Mouse (Mus musculus): ENCODE data around the gene Pkm. TPM values are rescaled to one million over a fixed set of nuclear protein-coding genes. Genes with fewer than 3 reads are reported as not detected.

Pkm gene
- total and polyA plus RNA-seq, 3 experiments, result 71.6 to 2,746 (median 710) TPM

DNA sequence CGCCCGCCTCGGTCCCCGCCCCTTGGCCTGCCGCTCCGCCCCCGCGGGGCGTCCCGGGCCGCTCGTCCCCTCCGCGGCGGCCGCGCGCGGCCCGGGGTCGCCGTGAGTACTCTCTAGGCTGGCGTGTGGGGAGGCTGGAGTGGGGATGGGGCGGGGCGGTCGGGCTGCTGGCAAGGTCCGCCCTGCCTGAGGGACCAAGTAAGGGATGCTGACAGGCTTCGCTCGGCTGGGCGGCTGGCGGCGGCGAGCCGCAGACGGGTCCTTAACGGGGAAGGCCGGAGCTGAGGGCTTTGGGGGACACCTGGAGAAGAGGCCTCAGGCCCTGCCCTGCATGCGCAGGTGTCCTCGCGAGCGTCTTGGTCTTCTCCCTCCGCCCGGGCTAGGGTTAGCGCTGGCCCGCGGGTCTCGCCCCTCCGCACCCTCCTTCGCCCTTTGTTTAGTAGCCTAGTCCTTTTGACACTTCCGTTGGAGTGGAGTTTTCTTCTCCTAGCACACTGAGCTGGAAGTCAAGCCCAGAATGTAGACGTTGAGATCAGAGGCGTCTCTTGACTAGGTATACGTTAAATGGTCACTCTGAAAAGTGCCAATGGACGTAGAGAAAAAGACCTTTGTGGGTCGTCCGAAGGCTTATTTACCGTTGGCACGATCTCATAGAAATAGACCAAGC lies 38.7 kb upstream of the Pkm start:
- peak overlapping the region; percentile 85 for H3K9ac ChIP-seq (ENCODE audit: control insufficient read depth, low read depth, low read length, poor library complexity, severe bottlenecking)
- peaks cover 0 to 10% of the 10 kb centered on the region in 2 experiments; a peak in 2 of 4 replicates for H3K36me3 ChIP-seq (ENCODE audit: control insufficient read depth in 1 of 2, insufficient read depth in 2 of 2, low read length in 2 of 2)
- peaks cover 6% of the 10 kb centered on the region; the same call in 1 of the 2 replicates for H3K79me2 ChIP-seq (ENCODE audit: control insufficient read depth, insufficient read depth, low read length, poor library complexity)
- TF ChIP-seq POLR2A (IDR thresholded peaks at IDR 0.05; ENCODE audit: control insufficient read depth in 1 of 2, insufficient read depth in 1 of 2, low read depth in 1 of 2, low read length in 2 of 2, poor library complexity in 1 of 2) (peak in 1 of 2 experiments; percentile 81; a peak in 3 of 4 replicates), CHD2 (IDR thresholded peaks at IDR 0.05; ENCODE audit: low read length) (no peak), MAZ (IDR thresholded peaks at IDR 0.05; ENCODE audit: low read depth, low read length) (no peak), TBP (IDR thresholded peaks at IDR 0.05; ENCODE audit: low read depth, low read length) (peak; percentile 26; the same call in 1 of the 2 replicates), SIN3A (IDR thresholded peaks at IDR 0.05; ENCODE audit: low read length) (0 out of 2 replicates have a peak, but pooled peaks have one; percentile 26), ZMIZ1 (IDR thresholded peaks at IDR 0.05; ENCODE audit: low read depth, low read length) (peak; percentile 2; the same call in 1 of the 2 replicates)
- H3K4me3 ChIP-seq (ENCODE audit: control insufficient read depth in 1 of 2, insufficient read depth in 1 of 2, low read depth in 2 of 2, low read length in 2 of 2), result peak overlapping the region; percentile 92 to 98
- peak overlapping the region; percentile 35 for H3K27ac ChIP-seq (ENCODE audit: control insufficient read depth, low read depth, low read length)
- H3K27me3 ChIP-seq (ENCODE audit: control insufficient read depth in 1 of 2, insufficient read depth in 2 of 2, low read length in 2 of 2), result no peaks in the 10 kb centered on the region
- DNase-seq (ENCODE audit: low read depth, low spot score), result peak; percentile 70
- no peaks in the 10 kb centered on the region for H3K9me3 ChIP-seq (replicated peaks; ENCODE audit: insufficient read depth, low read length)
- H3K4me1 ChIP-seq (ENCODE audit: control insufficient read depth in 1 of 2, insufficient read depth in 2 of 2, low read length in 2 of 2), result peaks cover 0 to 10% of the 10 kb centered on the region in 2 experiments; a peak in 2 of 4 replicates

DNA sequence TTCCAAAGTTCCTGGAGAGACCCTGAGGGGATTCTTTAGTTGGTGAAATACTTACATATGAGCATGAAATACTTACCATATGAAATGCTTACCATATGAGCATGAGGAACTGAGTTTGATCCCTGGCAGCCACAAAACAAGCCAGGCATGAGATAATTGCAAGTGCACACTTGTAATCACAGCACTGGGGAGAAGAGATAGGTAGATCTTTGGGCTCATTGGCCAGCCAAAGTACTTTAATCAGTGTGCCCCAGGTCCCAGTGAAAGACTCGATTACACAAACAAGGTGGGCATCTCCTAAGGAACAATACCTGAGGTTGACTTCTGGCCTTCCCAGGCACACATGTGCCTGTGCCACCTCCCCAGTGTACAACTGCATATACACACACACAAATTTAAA lies 17.8 kb upstream of the Pkm start:
- peaks cover 11 to 13% of the 10 kb centered on the region in 2 experiments for H3K4me1 ChIP-seq (ENCODE audit: control insufficient read depth in 1 of 2, insufficient read depth in 2 of 2, low read length in 2 of 2)
- H3K79me2 ChIP-seq (ENCODE audit: control insufficient read depth, insufficient read depth, low read length, poor library complexity), result no peaks in the 10 kb centered on the region
- H3K27me3 ChIP-seq (ENCODE audit: control insufficient read depth in 1 of 2, insufficient read depth in 2 of 2, low read length in 2 of 2), result no peaks in the 10 kb centered on the region
- peak; percentile 82 for DNase-seq (ENCODE audit: low read depth, low spot score)
- no peak overlapping the region for H3K4me3 ChIP-seq (ENCODE audit: control insufficient read depth in 1 of 2, insufficient read depth in 1 of 2, low read depth in 2 of 2, low read length in 2 of 2)
- no peak overlapping the region for H3K9ac ChIP-seq (ENCODE audit: control insufficient read depth, low read depth, low read length, poor library complexity, severe bottlenecking)
- no peaks in the 10 kb centered on the region for H3K9me3 ChIP-seq (replicated peaks; ENCODE audit: insufficient read depth, low read length)
- peaks cover 13 to 25% of the 10 kb centered on the region in 2 experiments for H3K36me3 ChIP-seq (ENCODE audit: control insufficient read depth in 1 of 2, insufficient read depth in 2 of 2, low read length in 2 of 2)
- H3K27ac ChIP-seq (ENCODE audit: control insufficient read depth, low read depth, low read length), result peak overlapping the region; percentile 49
- no peak for TF ChIP-seq POLR2AphosphoS5 (IDR thresholded peaks at IDR 0.05; ENCODE audit: borderline replicate concordance, low read depth, low read length)
- TF ChIP-seq SIN3A (IDR thresholded peaks at IDR 0.05; ENCODE audit: low read length), result peak; percentile 61
- TF ChIP-seq MYB (IDR thresholded peaks at IDR 0.05; ENCODE audit: low read depth, low read length), result no peak
- no peak for TF ChIP-seq MEF2A (IDR thresholded peaks at IDR 0.05; ENCODE audit: extremely low read depth, insufficient replicate concordance, low read depth, low read length, poor library complexity, severe bottlenecking)
- TF ChIP-seq ZKSCAN1 (IDR thresholded peaks at IDR 0.05; ENCODE audit: low read depth, low read length), result no peak
- no peak for TF ChIP-seq CTCF (IDR thresholded peaks at IDR 0.05 in 2 of 3, conservative IDR thresholded peaks at IDR 0.05 in 1 of 3; ENCODE audit: control insufficient read depth in 1 of 3, insufficient read depth in 1 of 3, low read depth in 2 of 3, low read length in 3 of 3, poor library complexity in 1 of 3, severe bottlenecking in 1 of 3)
- TF ChIP-seq RAD21 (IDR thresholded peaks at IDR 0.05; ENCODE audit: low read depth, low read length), result no peak
- TF ChIP-seq TBP (IDR thresholded peaks at IDR 0.05; ENCODE audit: low read depth, low read length), result no peak
- peak; percentile 97 for TF ChIP-seq RCOR1 (IDR thresholded peaks at IDR 0.05; ENCODE audit: low read depth, low read length)
- TF ChIP-seq USF1 (IDR thresholded peaks at IDR 0.05; ENCODE audit: low read depth, low read length), result no peak
- TF ChIP-seq POLR2AphosphoS2 (IDR thresholded peaks at IDR 0.05; ENCODE audit: low read length), result no peak
- no peak for TF ChIP-seq NRF1 (IDR thresholded peaks at IDR 0.05; ENCODE audit: insufficient read depth, low read depth, low read length, poor library complexity, severe bottlenecking)
- TF ChIP-seq MAFK (IDR thresholded peaks at IDR 0.05; ENCODE audit: borderline replicate concordance, low read depth, low read length), result peak; percentile 36; the same call in 1 of the 2 replicates
- TF ChIP-seq SMC3 (IDR thresholded peaks at IDR 0.05; ENCODE audit: low read depth, low read length), result no peak
- no peak for TF ChIP-seq MAZ (IDR thresholded peaks at IDR 0.05; ENCODE audit: low read depth, low read length)
- TF ChIP-seq ELF1 (IDR thresholded peaks at IDR 0.05; ENCODE audit: low read depth, low read length), result no peak
- TF ChIP-seq KAT2A (conservative IDR thresholded peaks at IDR 0.05; ENCODE audit: low read depth, low read length), result no peak
- TF ChIP-seq USF2 (IDR thresholded peaks at IDR 0.05; ENCODE audit: borderline replicate concordance in 1 of 2, insufficient read depth in 1 of 2, low read depth in 1 of 2, low read length in 2 of 2), result no peak
- no peak for TF ChIP-seq MXI1 (IDR thresholded peaks at IDR 0.05; ENCODE audit: low read depth, low read length)
- TF ChIP-seq NELFE (IDR thresholded peaks at IDR 0.05; ENCODE audit: low read depth, low read length), result no peak
- TF ChIP-seq ZC3H11A (IDR thresholded peaks at IDR 0.05; ENCODE audit: low read depth, low read length), result no peak
- TF ChIP-seq MAX (IDR thresholded peaks at IDR 0.05; ENCODE audit: low read length), result no peak
- TF ChIP-seq GATA1 (IDR thresholded peaks at IDR 0.05; ENCODE audit: low read depth, low read length), result peak; percentile 96
- peak; percentile 91 to 93 for TF ChIP-seq EP300 (IDR thresholded peaks at IDR 0.05; ENCODE audit: low read depth in 1 of 2, low read length in 2 of 2)
- no peak for TF ChIP-seq CHD2 (IDR thresholded peaks at IDR 0.05; ENCODE audit: low read length)
- TF ChIP-seq TAL1 (IDR thresholded peaks at IDR 0.05; ENCODE audit: low read length), result peak; percentile 84
- TF ChIP-seq MYC (IDR thresholded peaks at IDR 0.05; ENCODE audit: low read depth, low read length), result 0 out of 2 replicates have a peak, but pooled peaks have one; percentile 65
- TF ChIP-seq POLR2A (IDR thresholded peaks at IDR 0.05; ENCODE audit: control insufficient read depth in 1 of 2, insufficient read depth in 1 of 2, low read depth in 1 of 2, low read length in 2 of 2, poor library complexity in 1 of 2), result no peak

Data from MEL (cell line).